Mouse (Mus musculus): Measurements from ENCODE around the gene Kcnmb1. TPM values are rescaled to one million over a fixed set of nuclear protein-coding genes. Genes with fewer than 3 reads are reported as not detected.

Gene Kcnmb1
- total and polyA plus RNA-seq, 3 experiments: 0.04 to 0.49 (median 0.09) TPM

GRCm38 (mm10) chr11:33980146-33980545 lies 17.3 kb downstream of the Kcnmb1 start:
- no peak overlapping the region for H3K9ac ChIP-seq (ENCODE audit: insufficient read depth, low read depth)
- no peak overlapping the region for H3K4me3 ChIP-seq (replicated peaks in 1 of 3; ENCODE audit: low read depth in 2 of 3, low read length in 2 of 3, poor library complexity in 1 of 3)
- no peaks in the 10 kb centered on the region for H3K79me2 ChIP-seq (replicated peaks; ENCODE audit: control insufficient read depth, extremely low read depth, insufficient read depth, poor library complexity, severe bottlenecking)
- dilution Hi-C loops (cut with MboI; ENCODE audit: extremely low pct_ligation_motif_present, extremely low pct_unique_long_range_greater_than_20kb, low sequenced_read_pairs): no loop called here
- no peak overlapping the region for H3K27ac ChIP-seq (ENCODE audit: insufficient read depth, low read depth)
- no peak overlapping the region for H3K4me2 ChIP-seq (ENCODE audit: insufficient read depth, low read depth, poor library complexity, severe bottlenecking)
- in situ Hi-C loops (cut with MboI; ENCODE audit: low pct_ligation_motif_present, low pct_unique_long_range_greater_than_20kb, low sequenced_read_pairs): no loop called here
- no peaks in the 10 kb centered on the region for H3K4me1 ChIP-seq (ENCODE audit: control insufficient read depth in 1 of 2, insufficient read depth in 2 of 2)
- no peak for DNase-seq (ENCODE audit: extremely low read depth)
- peaks cover 4% of the 10 kb centered on the region for H3K27me3 ChIP-seq (replicated peaks)
- H3K36me3 ChIP-seq (replicated peaks in 1 of 2; ENCODE audit: control insufficient read depth in 1 of 2, insufficient read depth in 1 of 2, low read length in 1 of 2): no peaks in the 10 kb centered on the region
- TF ChIP-seq CTCF (conservative IDR thresholded peaks at IDR 0.05 in 1 of 2, IDR thresholded peaks at IDR 0.05 in 1 of 2; ENCODE audit: low read depth in 2 of 2, low read length in 2 of 2): no peak
- TF ChIP-seq UBTF (IDR thresholded peaks at IDR 0.05; ENCODE audit: low read depth, low read length): no peak
- no peak for TF ChIP-seq MYC (IDR thresholded peaks at IDR 0.05; ENCODE audit: low read depth, low read length)
- H3K9me3 ChIP-seq (replicated peaks; ENCODE audit: low read length): no peaks in the 10 kb centered on the region

- no peak for DNase-seq (ENCODE audit: extremely low read depth)
- no peaks in the 10 kb centered on the region for H3K4me1 ChIP-seq (ENCODE audit: control insufficient read depth in 1 of 2, insufficient read depth in 2 of 2)
- dilution Hi-C loops (cut with MboI; ENCODE audit: extremely low pct_ligation_motif_present, extremely low pct_unique_long_range_greater_than_20kb, low sequenced_read_pairs) (no loop called here), in situ Hi-C loops (cut with MboI; ENCODE audit: low pct_ligation_motif_present, low pct_unique_long_range_greater_than_20kb, low sequenced_read_pairs) (no loop called here)
- no peak for TF ChIP-seq SMC3 (IDR thresholded peaks at IDR 0.05; ENCODE audit: low read depth, low read length)
- TF ChIP-seq BHLHE40 (IDR thresholded peaks at IDR 0.05; ENCODE audit: low read depth, low read length): no peak
- no peak for TF ChIP-seq TCF12 (IDR thresholded peaks at IDR 0.05; ENCODE audit: low read depth, low read length)
- TF ChIP-seq ZNF384 (IDR thresholded peaks at IDR 0.05; ENCODE audit: low read depth, low read length): no peak
- TF ChIP-seq POLR2A (IDR thresholded peaks at IDR 0.05; ENCODE audit: low read depth, low read length): no peak
- no peak for TF ChIP-seq ZC3H11A (IDR thresholded peaks at IDR 0.05; ENCODE audit: low read depth, low read length)
- TF ChIP-seq KAT2A (IDR thresholded peaks at IDR 0.05; ENCODE audit: insufficient replicate concordance, low read length): no peak
- TF ChIP-seq GABPA (IDR thresholded peaks at IDR 0.05; ENCODE audit: insufficient replicate concordance, low read depth, low read length): no peak
- TF ChIP-seq EP300 (IDR thresholded peaks at IDR 0.05; ENCODE audit: low read length): no peak
- TF ChIP-seq MAZ (IDR thresholded peaks at IDR 0.05; ENCODE audit: low read depth, low read length): no peak
- TF ChIP-seq NRF1 (IDR thresholded peaks at IDR 0.05; ENCODE audit: low read depth, low read length): no peak
- no peak for TF ChIP-seq MAX (IDR thresholded peaks at IDR 0.05; ENCODE audit: low read length)
- TF ChIP-seq USF2 (conservative IDR thresholded peaks at IDR 0.05; ENCODE audit: low read depth, low read length): no peak
- no peak for TF ChIP-seq HCFC1 (IDR thresholded peaks at IDR 0.05; ENCODE audit: low read depth, low read length)
- TF ChIP-seq ZKSCAN1 (IDR thresholded peaks at IDR 0.05; ENCODE audit: borderline replicate concordance, low read depth, low read length): no peak
- TF ChIP-seq CTCF (conservative IDR thresholded peaks at IDR 0.05 in 1 of 2, IDR thresholded peaks at IDR 0.05 in 1 of 2; ENCODE audit: low read depth in 2 of 2, low read length in 2 of 2): no peak
- no peak for TF ChIP-seq ELF1 (IDR thresholded peaks at IDR 0.05; ENCODE audit: low read depth, low read length)
- TF ChIP-seq ETS1 (conservative IDR thresholded peaks at IDR 0.05; ENCODE audit: low read depth, low read length): no peak
- H3K4me3 ChIP-seq (replicated peaks in 1 of 3; ENCODE audit: low read depth in 2 of 3, low read length in 2 of 3, poor library complexity in 1 of 3): no peak overlapping the region
- no peak overlapping the region for H3K27ac ChIP-seq (ENCODE audit: insufficient read depth, low read depth)
- H3K36me3 ChIP-seq (replicated peaks in 1 of 2; ENCODE audit: control insufficient read depth in 1 of 2, insufficient read depth in 1 of 2, low read length in 1 of 2): no peaks in the 10 kb centered on the region
- no peaks in the 10 kb centered on the region for H3K79me2 ChIP-seq (replicated peaks; ENCODE audit: control insufficient read depth, extremely low read depth, insufficient read depth, poor library complexity, severe bottlenecking)
- no peak overlapping the region for H3K9ac ChIP-seq (ENCODE audit: insufficient read depth, low read depth)
- no peak overlapping the region for H3K4me2 ChIP-seq (ENCODE audit: insufficient read depth, low read depth, poor library complexity, severe bottlenecking)
- H3K9me3 ChIP-seq (replicated peaks; ENCODE audit: low read length): no peaks in the 10 kb centered on the region
- no peaks in the 10 kb centered on the region for H3K27me3 ChIP-seq (replicated peaks)
These were observed 23.7 kb downstream of the Kcnmb1 start for GRCm38 (mm10) chr11:33986525-33986924.

Measured in CH12.LX (cell line).